Mouse (Mus musculus): ENCODE results near the gene Zglp1.

Gene Zglp1

GRCm38 (mm10) chr9:21026849-21027248 lies 40.0 kb downstream of the Zglp1 start:
- DNase-seq (ENCODE audit: low spot score in 2 of 2): no peak

GRCm38 (mm10) chr9:21025258-21025810 lies 41.6 kb downstream of the Zglp1 start:
- no peak for DNase-seq (ENCODE audit: low spot score in 2 of 2)

- DNase-seq (ENCODE audit: low spot score in 2 of 2): no peak
Observed at GRCm38 (mm10) chr9:21022726-21023125, 44.2 kb downstream of the Zglp1 start.

- DNase-seq (ENCODE audit: low spot score in 2 of 2): no peak
Observed at GRCm38 (mm10) chr9:21022288-21022687, 44.6 kb downstream of the Zglp1 start.

- no peak for DNase-seq (ENCODE audit: low spot score in 2 of 2)
Observed at GRCm38 (mm10) chr9:21021363-21021762, 45.5 kb downstream of the Zglp1 start.

- DNase-seq (ENCODE audit: low spot score in 2 of 2): no peak
Observed at GRCm38 (mm10) chr9:21018600-21018999, 48.3 kb downstream of the Zglp1 start.

- DNase-seq (ENCODE audit: low spot score in 2 of 2): no peak
Observed at GRCm38 (mm10) chr9:21017177-21017575, 49.7 kb downstream of the Zglp1 start.

- no peak for DNase-seq (ENCODE audit: low spot score in 2 of 2)
Observed at GRCm38 (mm10) chr9:21016331-21017176, 50.3 kb downstream of the Zglp1 start.

- DNase-seq (ENCODE audit: low spot score in 2 of 2): peak in 1 of 2 experiments; percentile 68
Observed at GRCm38 (mm10) chr9:21015571-21016130, 51.2 kb downstream of the Zglp1 start, which contains the start of gene Icam1. Icam1 (plus strand) TSS chr9:21015985.

- DNase-seq (ENCODE audit: low spot score in 2 of 2): peak; percentile 75 to 78
Observed at GRCm38 (mm10) chr9:21014691-21015570, 52.0 kb downstream of the Zglp1 start.
